Mouse (Mus musculus) lung, postnatal 4 days (tissue): ENCODE data around the gene Olfr782.
"Not testable (repeated sequence)": the region's sequence is repeated elsewhere in the genome, so short reads cannot be mapped to it uniquely, and the experiment has no call there.

ENCODE experiments used
- DNase-seq, 2 experiments: peaks; one replicate each; pipeline ENCODE4 v3.0.0; 2021

Olfr782 gene

GRCm38 (mm10) chr10:129348550-129348949 lies at the start of gene Olfr782:
TSS of gene Olfr782 (plus strand) at chr10:129348850.
- no peak for DNase-seq

- not testable (repeated sequence) for DNase-seq
These were observed 35.7 kb upstream of the Olfr782 start for GRCm38 (mm10) chr10:129312973-129313372.

- not testable (repeated sequence) for DNase-seq
These were observed 35.1 kb upstream of the Olfr782 start for GRCm38 (mm10) chr10:129313521-129313920.

- DNase-seq = no peak
These were observed 30.8 kb upstream of the Olfr782 start, which contains the start of gene Olfr780 for GRCm38 (mm10) chr10:129317817-129318216. TSS of gene Olfr780 (plus strand) at chr10:129318117.

- DNase-seq = no peak
These were observed 20.1 kb upstream of the Olfr782 start, which contains the start of gene Olfr781 for GRCm38 (mm10) chr10:129328554-129328953. TSS of gene Olfr781 (plus strand) at chr10:129328854.

- not testable (repeated sequence) for DNase-seq
These were observed 3.8 kb downstream of the Olfr782 start for GRCm38 (mm10) chr10:129352475-129352874.

- DNase-seq = not testable (repeated sequence)
These were observed 7.8 kb downstream of the Olfr782 start for GRCm38 (mm10) chr10:129356496-129356895.

- DNase-seq = no peak
These were observed 8.7 kb downstream of the Olfr782 start for GRCm38 (mm10) chr10:129357307-129357706.

GRCm38 (mm10) chr10:129374051-129374450 lies 25.4 kb downstream of the Olfr782 start:
- not testable (repeated sequence) for DNase-seq

GRCm38 (mm10) chr10:129383783-129384182 lies 35.1 kb downstream of the Olfr782 start, which contains the start of gene Olfr784:
TSS of gene Olfr784 (plus strand) at chr10:129384083.
- DNase-seq = no peak

- DNase-seq = no peak
These were observed 52.2 kb downstream of the Olfr782 start for GRCm38 (mm10) chr10:129400892-129401291.
